Mouse (Mus musculus) lung, embryonic 14.5 days (tissue): ENCODE data around the gene Ice1. TPM values are rescaled to one million over a fixed set of nuclear protein-coding genes. Genes with fewer than 3 reads are reported as not detected.

Source experiments
- ATAC-seq: fragments of 200-750 bp; cut with Nextera tagmentation; 2 replicates; pipeline ENCODE4 v1.8.0; 2017; ENCODE audit warnings: mild to moderate bottlenecking, moderate TSS enrichment, moderate library complexity; ENCODE audit not compliant: insufficient read depth
- DNase-seq: peaks from one replicate; pipeline ENCODE4 v3.0.0-alpha.2; 2015
- H3K27ac ChIP-seq: fragments of 300-500 bp; sonication (generic); 2 replicates; pipeline ENCODE4 v1.5.1; 2014; ENCODE audit warnings: low read depth, mild to moderate bottlenecking, moderate library complexity
- H3K27me3 ChIP-seq: fragments of 300-500 bp; sonication (generic); 2 replicates; pipeline ENCODE4 v1.6.1; 2014; ENCODE audit warnings: low read length, control low read depth; ENCODE audit not compliant: insufficient read depth
- H3K36me3 ChIP-seq: fragments of 300-500 bp; sonication (generic); 2 replicates; pipeline ENCODE4 v1.6.1; 2014; ENCODE audit warnings: control low read depth; ENCODE audit not compliant: insufficient read depth
- H3K4me1 ChIP-seq: fragments of 300-500 bp; sonication (generic); 2 replicates; pipeline ENCODE4 v1.6.1; 2014; ENCODE audit warnings: antibody characterized with exemption, control low read depth; ENCODE audit not compliant: insufficient read depth
- H3K4me2 ChIP-seq: fragments of 300-500 bp; sonication (generic); 2 replicates; pipeline ENCODE4 v1.6.1; 2014; ENCODE audit warnings: mild to moderate bottlenecking
- H3K4me3 ChIP-seq: fragments of 300-500 bp; sonication (generic); 2 replicates; pipeline ENCODE4 v1.5.1; 2014; ENCODE audit warnings: low read depth, low read length
- H3K9ac ChIP-seq: fragments of 300-500 bp; sonication (generic); 2 replicates; pipeline ENCODE4 v1.6.1; 2014
- H3K9me3 ChIP-seq: fragments of 300-500 bp; sonication (generic); 2 replicates; pipeline ENCODE4 v1.6.1; 2016; ENCODE audit warnings: low read depth, low read length, control low read depth
- CTCF ChIP-seq: IDR thresholded peaks from 2 replicates; pipeline ENCODE4 v1.5.1; 2016; ENCODE audit warnings: antibody characterized with exemption, low read depth
- WGBS: fragments of 180-500 bp; shearing (Covaris S2); extraction: QIAGEN DNeasy Blood & Tissue Kit; methylation state at CpG from one replicate; pipeline ENCODE4 v1.1.7; 2014; 5-methylcytosine and 5-hydroxymethylcytosine counted together
- polyA plus RNA-seq: library from polyadenylated mRNA; unstranded; fragments of >200 nt; fragmentation: Nextera tagmentation; extraction: Ambion mirVana; gene quantifications from 2 replicates; pipeline ENCODE4 v1.2.1, GENCODE M21; 2014

The Ice1 gene
- polyA plus RNA-seq, 1 experiment from 2014 or later = 28.2 TPM

DNA sequence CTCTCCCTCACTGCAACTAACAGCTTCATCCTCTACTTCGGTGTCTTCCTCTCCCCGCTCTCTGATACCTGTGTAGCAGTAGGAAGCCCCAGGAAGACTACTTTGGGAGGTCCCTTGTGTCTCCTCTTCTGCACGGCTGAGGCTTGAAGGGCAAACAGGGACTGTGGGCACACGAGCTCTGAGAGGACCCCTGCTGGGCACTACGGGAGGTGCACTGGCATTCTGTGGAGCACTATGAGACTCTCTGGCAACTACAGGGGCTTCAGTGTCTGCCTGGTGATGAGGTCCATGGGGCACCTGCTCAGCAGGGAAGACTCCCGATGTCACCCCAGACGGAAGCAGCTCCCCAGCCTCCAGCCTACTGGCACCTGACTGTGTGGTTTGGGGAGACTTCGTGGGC lies 32.7 kb downstream of the Ice1 start:
- no peak overlapping the region for H3K4me2 ChIP-seq
- H3K27ac ChIP-seq = no peak overlapping the region
- peak; percentile 41 for TF ChIP-seq CTCF
- no peaks in the 10 kb centered on the region for H3K9me3 ChIP-seq
- H3K27me3 ChIP-seq = no peaks in the 10 kb centered on the region
- ATAC-seq (no peak), DNase-seq (peak; percentile 15)
- H3K9ac ChIP-seq = no peak overlapping the region
- H3K4me3 ChIP-seq = no peak overlapping the region
- H3K4me1 ChIP-seq = no peaks in the 10 kb centered on the region
- WGBS = 80% methylated on average over 8 of the region's 8 CpGs
- H3K36me3 ChIP-seq = peaks cover 94% of the 10 kb centered on the region

DNA sequence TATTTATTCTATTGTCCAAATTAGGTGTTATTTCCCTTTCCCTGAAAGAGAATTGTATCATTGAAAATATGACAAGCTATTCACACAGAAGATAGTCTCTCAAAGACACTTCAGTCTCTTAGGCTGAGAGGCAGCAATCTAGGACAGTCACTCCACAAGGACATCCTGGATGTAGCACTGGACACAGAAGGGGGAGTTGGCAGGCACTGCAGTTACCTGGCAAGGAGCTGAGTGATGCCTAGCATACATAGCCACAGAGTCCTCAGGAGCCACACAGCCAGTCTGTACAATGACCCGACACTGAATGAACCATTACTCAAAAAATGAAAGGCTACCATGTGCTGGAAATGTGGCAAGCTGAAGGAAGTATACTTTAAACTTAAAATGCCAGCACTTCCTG lies 35.9 kb downstream of the Ice1 start:
- no peak overlapping the region for H3K27ac ChIP-seq
- H3K4me1 ChIP-seq = no peaks in the 10 kb centered on the region
- no peaks in the 10 kb centered on the region for H3K27me3 ChIP-seq
- no peaks in the 10 kb centered on the region for H3K9me3 ChIP-seq
- peaks cover 79% of the 10 kb centered on the region for H3K36me3 ChIP-seq
- no peak for TF ChIP-seq CTCF
- ATAC-seq = no peak
- 70% methylated on average over 1 of the region's 1 CpGs for WGBS
- H3K4me3 ChIP-seq = no peak overlapping the region
- H3K9ac ChIP-seq = no peak overlapping the region
- no peak overlapping the region for H3K4me2 ChIP-seq
- DNase-seq = no peak

DNA sequence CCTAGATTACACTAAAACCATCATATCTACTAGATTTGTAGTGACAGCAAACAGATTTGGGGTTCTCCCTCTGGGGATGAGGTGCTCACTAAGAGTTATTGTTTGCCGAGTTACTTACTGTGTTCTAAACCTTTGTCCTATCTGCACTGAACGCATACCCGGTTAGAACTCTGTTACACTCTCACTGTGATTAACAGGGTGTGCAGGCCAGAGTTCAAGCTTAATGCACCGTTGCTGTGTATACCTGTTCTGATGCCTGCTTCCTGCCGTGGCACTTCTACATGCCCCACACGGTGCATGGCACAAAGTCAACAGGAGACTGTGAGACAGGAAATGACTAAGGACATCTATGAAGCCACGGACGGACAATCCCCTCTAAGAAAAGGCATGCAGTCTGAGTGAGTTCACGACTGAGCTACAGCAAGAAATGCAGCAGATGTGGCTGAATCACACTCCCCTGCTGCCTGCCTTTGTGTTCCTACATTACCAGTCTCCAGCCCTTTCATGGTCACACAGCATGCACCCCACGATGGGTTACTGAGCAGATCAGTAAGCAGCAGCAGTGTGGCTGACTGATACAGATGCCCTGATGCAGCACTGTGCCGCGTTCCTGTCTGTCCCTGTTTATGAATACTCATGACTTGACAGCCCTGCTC lies 37.3 kb downstream of the Ice1 start:
- Histone ChIP-seq H3K4me2 (no peak overlapping the region), H3K9ac (no peak overlapping the region), H3K27ac (no peak overlapping the region), H3K9me3 (no peaks in the 10 kb centered on the region), H3K4me1 (no peaks in the 10 kb centered on the region), H3K36me3 (peaks cover 80% of the 10 kb centered on the region), H3K4me3 (no peak overlapping the region), H3K27me3 (no peaks in the 10 kb centered on the region)
- ATAC-seq (no peak), DNase-seq (no peak)
- WGBS = 79% methylated on average over 12 of the region's 12 CpGs
- no peak for TF ChIP-seq CTCF

DNA sequence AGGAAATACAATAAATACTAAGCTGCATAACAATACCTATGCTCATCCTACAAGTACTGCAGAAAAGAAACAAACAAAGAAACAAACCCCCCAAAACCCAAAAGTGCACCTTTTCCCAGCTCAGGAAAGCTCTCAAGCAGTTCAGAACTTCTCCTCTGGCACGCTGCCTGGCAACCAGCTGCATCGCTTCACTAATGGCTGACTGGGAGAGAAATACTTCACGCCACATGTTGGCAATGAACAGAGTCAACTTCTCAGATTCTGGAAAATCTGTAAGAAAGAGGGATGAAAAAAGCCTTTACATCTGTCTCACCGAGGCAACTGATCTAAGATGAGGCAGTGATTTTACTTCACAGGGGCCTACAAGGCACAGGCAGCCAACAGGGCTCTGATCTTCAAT lies 38.5 kb downstream of the Ice1 start:
- H3K4me1 ChIP-seq = no peaks in the 10 kb centered on the region
- TF ChIP-seq CTCF = no peak
- DNase-seq (peak; percentile 83), ATAC-seq (no peak)
- H3K27ac ChIP-seq = no peak overlapping the region
- H3K4me3 ChIP-seq = no peak overlapping the region
- peaks cover 80% of the 10 kb centered on the region for H3K36me3 ChIP-seq
- no peaks in the 10 kb centered on the region for H3K9me3 ChIP-seq
- H3K4me2 ChIP-seq = no peak overlapping the region
- H3K27me3 ChIP-seq = no peaks in the 10 kb centered on the region
- no peak overlapping the region for H3K9ac ChIP-seq
- WGBS = 62% methylated on average over 4 of the region's 4 CpGs

DNA sequence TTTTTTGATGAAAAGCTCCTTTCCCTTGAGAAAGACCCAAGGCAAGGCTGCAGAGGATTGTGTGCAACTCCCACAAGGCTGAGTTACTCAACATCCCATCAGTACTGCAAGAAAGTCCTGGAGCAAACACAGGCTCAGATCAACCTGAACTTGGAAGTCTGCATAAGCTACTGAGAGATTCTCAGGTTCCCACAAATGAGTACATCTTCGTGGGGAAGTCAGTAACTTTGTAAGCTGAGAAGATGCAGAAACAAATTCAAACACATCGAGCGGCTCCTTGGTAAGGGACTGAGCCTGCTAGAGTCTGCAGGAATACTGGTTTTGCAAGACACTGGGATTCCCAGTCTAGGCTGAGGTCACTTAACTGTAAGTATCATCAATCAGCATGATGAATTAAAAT lies 40.5 kb downstream of the Ice1 start:
- no peak overlapping the region for H3K9ac ChIP-seq
- H3K4me1 ChIP-seq = no peaks in the 10 kb centered on the region
- no peak for ATAC-seq
- no peak overlapping the region for H3K4me2 ChIP-seq
- no peak for DNase-seq
- WGBS = 88% methylated on average over 3 of the region's 3 CpGs
- TF ChIP-seq CTCF = no peak
- H3K9me3 ChIP-seq = no peaks in the 10 kb centered on the region
- H3K27me3 ChIP-seq = no peaks in the 10 kb centered on the region
- no peak overlapping the region for H3K4me3 ChIP-seq
- peaks cover 80% of the 10 kb centered on the region for H3K36me3 ChIP-seq
- no peak overlapping the region for H3K27ac ChIP-seq

DNA sequence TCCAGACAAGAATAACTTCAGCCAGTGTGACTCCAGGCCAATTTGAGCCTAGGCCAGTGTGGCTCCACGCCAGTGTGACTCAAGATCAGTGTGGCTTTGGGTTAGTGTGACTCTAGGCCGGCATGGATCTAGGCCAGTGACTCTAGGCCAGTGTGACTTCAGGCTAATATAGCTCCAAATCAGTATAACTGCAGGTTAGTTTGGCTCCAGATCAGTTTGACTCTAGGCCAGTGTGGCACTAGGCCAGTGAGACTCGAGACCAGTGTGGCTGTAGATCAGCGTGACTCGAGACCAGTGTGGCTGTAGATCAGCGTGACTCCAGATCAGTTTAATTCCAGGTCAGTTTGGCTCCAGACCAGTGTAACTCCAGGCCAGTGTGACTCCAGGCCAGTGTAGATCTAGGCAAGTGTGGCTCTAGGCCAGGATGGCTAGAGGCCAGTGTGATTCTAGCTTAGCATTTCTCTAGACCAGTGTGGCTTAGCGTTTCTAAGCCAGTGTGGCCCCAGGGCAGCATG lies 47.1 kb downstream of the Ice1 start:
- H3K4me3 ChIP-seq = no peak overlapping the region
- peaks cover 83% of the 10 kb centered on the region for H3K36me3 ChIP-seq
- no peaks in the 10 kb centered on the region for H3K9me3 ChIP-seq
- H3K9ac ChIP-seq = no peak overlapping the region
- peak; percentile 5 for DNase-seq
- no peak overlapping the region for H3K27ac ChIP-seq
- H3K4me2 ChIP-seq = no peak overlapping the region
- 82% methylated on average over 7 of the region's 7 CpGs for WGBS
- TF ChIP-seq CTCF = no peak
- ATAC-seq = no peak
- no peaks in the 10 kb centered on the region for H3K4me1 ChIP-seq
- no peaks in the 10 kb centered on the region for H3K27me3 ChIP-seq

DNA sequence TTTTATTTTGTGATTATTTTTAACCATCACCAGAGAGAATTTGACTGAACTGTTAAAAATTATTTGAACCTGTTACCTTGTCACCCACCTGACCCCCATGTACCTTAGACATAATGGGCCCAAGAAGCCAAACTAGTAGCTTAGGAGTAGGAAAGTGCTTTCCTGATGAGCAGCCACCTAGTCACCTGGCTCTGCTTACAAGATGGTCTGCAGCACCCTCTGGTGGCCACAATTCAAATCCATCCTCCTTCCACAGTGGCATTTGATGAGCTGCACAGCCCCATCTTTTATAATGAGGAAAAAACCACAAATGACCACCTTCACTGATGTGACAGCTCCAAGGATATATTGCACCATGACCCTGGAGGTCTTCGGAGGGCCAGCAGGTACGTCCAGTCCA lies 50.5 kb downstream of the Ice1 start:
- H3K4me1 ChIP-seq = no peaks in the 10 kb centered on the region
- no peak for ATAC-seq
- no peaks in the 10 kb centered on the region for H3K9me3 ChIP-seq
- H3K4me3 ChIP-seq = no peak overlapping the region
- no peak overlapping the region for H3K27ac ChIP-seq
- H3K36me3 ChIP-seq = peaks cover 50% of the 10 kb centered on the region
- no peak overlapping the region for H3K9ac ChIP-seq
- H3K27me3 ChIP-seq = no peaks in the 10 kb centered on the region
- 67% methylated on average over 2 of the region's 2 CpGs for WGBS
- H3K4me2 ChIP-seq = no peak overlapping the region
- peak; percentile 71 for DNase-seq
- TF ChIP-seq CTCF = peak; percentile 80

DNA sequence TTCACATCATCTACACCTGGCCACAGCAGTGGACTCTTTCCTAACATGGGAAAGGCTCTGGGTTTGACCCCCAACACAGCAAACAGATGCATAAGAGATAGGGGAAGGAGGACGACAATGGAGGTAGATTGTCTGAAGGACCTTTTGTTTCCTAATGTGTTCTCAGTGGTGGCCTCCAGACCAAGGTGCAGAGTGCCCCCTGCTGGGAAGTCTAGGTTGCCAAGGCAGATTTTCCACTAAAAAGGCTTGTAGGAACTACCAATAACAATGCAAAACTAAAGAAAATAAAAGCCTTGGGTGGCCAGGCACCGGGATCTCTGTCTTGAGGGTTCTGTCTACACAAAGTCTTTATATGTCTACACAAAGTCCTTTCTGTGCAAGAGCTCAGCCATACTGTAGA lies 54.9 kb downstream of the Ice1 start:
- peak; percentile 83 for DNase-seq
- Histone ChIP-seq H3K27ac (no peak overlapping the region), H3K27me3 (no peaks in the 10 kb centered on the region), H3K9me3 (no peaks in the 10 kb centered on the region), H3K4me1 (no peaks in the 10 kb centered on the region), H3K4me2 (no peak overlapping the region), H3K36me3 (peaks cover 16% of the 10 kb centered on the region; the same call in 1 of the 2 replicates), H3K9ac (no peak overlapping the region), H3K4me3 (no peak overlapping the region)
- 0 out of 2 replicates have a peak, but pooled peaks have one; percentile 14 for ATAC-seq
- WGBS = 25% methylated on average over 2 of the region's 2 CpGs
- TF ChIP-seq CTCF = peak; percentile 66
